Mouse (Mus musculus): ENCODE data around the gene Mfsd5. TPM values are rescaled to one million over a fixed set of nuclear protein-coding genes. Genes with fewer than 3 reads are reported as not detected.

The Mfsd5 gene
- polyA plus RNA-seq, 1 experiment: 3.5 TPM

- Histone ChIP-seq H3K9me3 (ENCODE audit: control insufficient read depth, low read length) (no peaks in the 10 kb centered on the region; the same call in 1 of the 2 replicates), H3K27me3 (ENCODE audit: control insufficient read depth) (peaks cover 99% of the 10 kb centered on the region), H3K36me3 (ENCODE audit: control insufficient read depth) (no peaks in the 10 kb centered on the region), H3K4me1 (ENCODE audit: control insufficient read depth) (peaks cover 21% of the 10 kb centered on the region), H3K4me3 (replicated peaks) (peak overlapping the region; percentile 55)
- no peak for TF ChIP-seq GATA1 (IDR thresholded peaks at IDR 0.05; ENCODE audit: low read length)
These were observed 32.4 kb upstream of the Mfsd5 start for GRCm38 (mm10) chr15:102246866-102247251.

GRCm38 (mm10) chr15:102247252-102248130 is 31.8 kb upstream of the Mfsd5 start:
- peaks cover 21% of the 10 kb centered on the region for H3K4me1 ChIP-seq (ENCODE audit: control insufficient read depth)
- no peak for TF ChIP-seq GATA1 (IDR thresholded peaks at IDR 0.05; ENCODE audit: low read length)
- TF ChIP-seq TAL1 (IDR thresholded peaks at IDR 0.05; ENCODE audit: low read length): no peak
- H3K27me3 ChIP-seq (ENCODE audit: control insufficient read depth): peaks cover 100% of the 10 kb centered on the region
- H3K36me3 ChIP-seq (ENCODE audit: control insufficient read depth): no peaks in the 10 kb centered on the region
- H3K9me3 ChIP-seq (ENCODE audit: control insufficient read depth, low read length): no peaks in the 10 kb centered on the region; the same call in 1 of the 2 replicates
- peak overlapping the region; percentile 50 for H3K4me3 ChIP-seq (replicated peaks)

GRCm38 (mm10) chr15:102248131-102248811 is 31.0 kb upstream of the Mfsd5 start:
- Histone ChIP-seq H3K27me3 (ENCODE audit: control insufficient read depth) (peaks cover 98% of the 10 kb centered on the region), H3K36me3 (ENCODE audit: control insufficient read depth) (no peaks in the 10 kb centered on the region), H3K4me3 (replicated peaks) (peak overlapping the region; percentile 20), H3K9me3 (ENCODE audit: control insufficient read depth, low read length) (no peaks in the 10 kb centered on the region; the same call in 1 of the 2 replicates), H3K4me1 (ENCODE audit: control insufficient read depth) (peaks cover 21% of the 10 kb centered on the region)
- no peak for TF ChIP-seq GATA1 (IDR thresholded peaks at IDR 0.05; ENCODE audit: low read length)
- no peak for TF ChIP-seq TAL1 (IDR thresholded peaks at IDR 0.05; ENCODE audit: low read length)

GRCm38 (mm10) chr15:102248812-102249191 is 30.5 kb upstream of the Mfsd5 start:
- TF ChIP-seq TAL1 (IDR thresholded peaks at IDR 0.05; ENCODE audit: low read length): no peak
- Histone ChIP-seq H3K27me3 (ENCODE audit: control insufficient read depth) (peaks cover 98% of the 10 kb centered on the region), H3K4me3 (replicated peaks) (no peak overlapping the region), H3K9me3 (ENCODE audit: control insufficient read depth, low read length) (no peaks in the 10 kb centered on the region; the same call in 1 of the 2 replicates), H3K36me3 (ENCODE audit: control insufficient read depth) (no peaks in the 10 kb centered on the region), H3K4me1 (ENCODE audit: control insufficient read depth) (peaks cover 19% of the 10 kb centered on the region)

- no peaks in the 10 kb centered on the region for H3K36me3 ChIP-seq (ENCODE audit: control insufficient read depth)
- H3K4me3 ChIP-seq (replicated peaks): no peak overlapping the region
- H3K4me1 ChIP-seq (ENCODE audit: control insufficient read depth): peaks cover 19% of the 10 kb centered on the region
- H3K9me3 ChIP-seq (ENCODE audit: control insufficient read depth, low read length): no peaks in the 10 kb centered on the region; the same call in 1 of the 2 replicates
- no peak for TF ChIP-seq TAL1 (IDR thresholded peaks at IDR 0.05; ENCODE audit: low read length)
- TF ChIP-seq GATA1 (IDR thresholded peaks at IDR 0.05; ENCODE audit: low read length): no peak
- H3K27me3 ChIP-seq (ENCODE audit: control insufficient read depth): peaks cover 98% of the 10 kb centered on the region
These were observed 30.0 kb upstream of the Mfsd5 start for GRCm38 (mm10) chr15:102249251-102249691.

DNA sequence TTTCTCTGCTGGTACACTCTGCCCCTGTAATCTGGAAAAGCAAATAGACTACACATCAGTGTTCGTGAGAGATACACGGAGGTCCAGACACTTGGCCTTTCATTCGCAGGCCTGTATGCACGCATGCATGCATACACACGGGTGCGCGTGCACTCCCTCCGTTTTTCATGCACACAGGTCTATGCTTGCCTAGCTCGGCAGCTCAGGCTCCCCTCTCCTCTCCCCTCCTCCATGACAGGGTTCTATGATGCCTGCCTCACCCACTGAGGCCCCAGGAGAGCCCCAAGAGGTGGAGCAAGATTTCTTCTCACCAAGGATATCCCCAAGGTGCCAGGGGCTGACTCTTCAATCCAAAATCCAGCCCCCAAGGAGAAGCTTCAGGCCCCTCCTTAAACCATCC is 29.3 kb upstream of the Mfsd5 start:
- Histone ChIP-seq H3K4me1 (ENCODE audit: control insufficient read depth) (peaks cover 19% of the 10 kb centered on the region), H3K9me3 (ENCODE audit: control insufficient read depth, low read length) (no peaks in the 10 kb centered on the region; the same call in 1 of the 2 replicates), H3K36me3 (ENCODE audit: control insufficient read depth) (no peaks in the 10 kb centered on the region), H3K27me3 (ENCODE audit: control insufficient read depth) (peaks cover 96% of the 10 kb centered on the region), H3K4me3 (replicated peaks) (no peak overlapping the region)
- no peak for TF ChIP-seq GATA1 (IDR thresholded peaks at IDR 0.05; ENCODE audit: low read length)

- Histone ChIP-seq H3K36me3 (ENCODE audit: control insufficient read depth) (no peaks in the 10 kb centered on the region), H3K9me3 (ENCODE audit: control insufficient read depth, low read length) (no peaks in the 10 kb centered on the region; the same call in 1 of the 2 replicates), H3K4me1 (ENCODE audit: control insufficient read depth) (peaks cover 19% of the 10 kb centered on the region)
These were observed 28.7 kb upstream of the Mfsd5 start for GRCm38 (mm10) chr15:102250521-102250920.

GRCm38 (mm10) chr15:102255547-102256255 is 23.6 kb upstream of the Mfsd5 start:
- TF ChIP-seq TAL1 (IDR thresholded peaks at IDR 0.05; ENCODE audit: low read length): no peak
- TF ChIP-seq GATA1 (IDR thresholded peaks at IDR 0.05; ENCODE audit: low read length): no peak
- peaks cover 2% of the 10 kb centered on the region; the same call in 1 of the 2 replicates for H3K9me3 ChIP-seq (ENCODE audit: control insufficient read depth, low read length)
- no peak overlapping the region for H3K4me3 ChIP-seq (replicated peaks)
- no peaks in the 10 kb centered on the region for H3K36me3 ChIP-seq (ENCODE audit: control insufficient read depth)
- peaks cover 93% of the 10 kb centered on the region for H3K27me3 ChIP-seq (ENCODE audit: control insufficient read depth)
- H3K4me1 ChIP-seq (ENCODE audit: control insufficient read depth): peaks cover 5% of the 10 kb centered on the region

More at GRCm38 (mm10) chr15:102250521-102250920, 28.7 kb upstream of the Mfsd5 start:
- TF ChIP-seq TAL1 (IDR thresholded peaks at IDR 0.05; ENCODE audit: low read length) (no peak), GATA1 (IDR thresholded peaks at IDR 0.05; ENCODE audit: low read length) (no peak)
- Histone ChIP-seq H3K27me3 (ENCODE audit: control insufficient read depth) (peaks cover 96% of the 10 kb centered on the region), H3K4me3 (replicated peaks) (no peak overlapping the region)

All from erythroblast, embryonic 14.5 days (primary cell).